Mouse (Mus musculus): ENCODE results near the gene Mcu. TPM values are rescaled to one million over a fixed set of nuclear protein-coding genes. Genes with fewer than 3 reads are reported as not detected.

The Mcu gene
- polyA plus RNA-seq, 2 experiments = 3.5 to 7.9 TPM

GRCm38 (mm10) chr10:59623496-59623895 is 7.0 kb upstream of the Mcu start:
- Histone ChIP-seq H3K4me2 (ENCODE audit: low read depth) (no peak overlapping the region), H3K27ac (no peak overlapping the region), H3K9me3 (ENCODE audit: control insufficient read depth, low read length) (no peaks in the 10 kb centered on the region), H3K4me3 (ENCODE audit: insufficient read depth in 1 of 2, low read depth in 2 of 2, low read length in 2 of 2) (no peak overlapping the region), H3K36me3 (replicated peaks; ENCODE audit: control insufficient read depth, insufficient read depth, low read depth) (no peaks in the 10 kb centered on the region), H3K27me3 (ENCODE audit: control insufficient read depth, insufficient read depth, low read length) (no peaks in the 10 kb centered on the region), H3K4me1 (replicated peaks; ENCODE audit: control insufficient read depth in 2 of 2, insufficient read depth in 2 of 2, low read length in 1 of 2) (0 out of 4 replicates have a peak, but pooled peaks cover 0 to 1% of the 10 kb centered on the region in 2 experiments), H3K9ac (replicated peaks) (no peak overlapping the region)
- WGBS (ENCODE audit: insufficient replicate concordance) = 41% methylated on average over 5 of the region's 5 CpGs
- TF ChIP-seq EP300 (IDR thresholded peaks at IDR 0.05; ENCODE audit: low read depth) (no peak), CTCF (IDR thresholded peaks at IDR 0.05; ENCODE audit: low read depth) (no peak)
- DNase-seq (ENCODE audit: low read depth in 3 of 3, low spot score in 3 of 3) (no peak), ATAC-seq (ENCODE audit: insufficient read depth) (no peak)

GRCm38 (mm10) chr10:59621355-59621754 is 4.9 kb upstream of the Mcu start:
- H3K4me1 ChIP-seq (replicated peaks; ENCODE audit: control insufficient read depth in 2 of 2, insufficient read depth in 2 of 2, low read length in 1 of 2) = peaks cover 0 to 6% of the 10 kb centered on the region in 2 experiments; a peak in 2 of 4 replicates
- no peaks in the 10 kb centered on the region for H3K27me3 ChIP-seq (ENCODE audit: control insufficient read depth, insufficient read depth, low read length)
- ATAC-seq (ENCODE audit: insufficient read depth) (no peak), DNase-seq (ENCODE audit: low read depth in 3 of 3, low spot score in 3 of 3) (no peak)
- no peak overlapping the region for H3K4me2 ChIP-seq (ENCODE audit: low read depth)
- no peak overlapping the region for H3K9ac ChIP-seq (replicated peaks)
- H3K36me3 ChIP-seq (replicated peaks; ENCODE audit: control insufficient read depth, insufficient read depth, low read depth) = no peaks in the 10 kb centered on the region
- H3K9me3 ChIP-seq (ENCODE audit: control insufficient read depth, low read length) = no peaks in the 10 kb centered on the region
- 21% methylated on average over 10 of the region's 10 CpGs for WGBS (ENCODE audit: insufficient replicate concordance)
- no peak for TF ChIP-seq EP300 (IDR thresholded peaks at IDR 0.05; ENCODE audit: low read depth)
- TF ChIP-seq CTCF (IDR thresholded peaks at IDR 0.05; ENCODE audit: low read depth) = no peak
- H3K4me3 ChIP-seq (ENCODE audit: insufficient read depth in 1 of 2, low read depth in 2 of 2, low read length in 2 of 2) = no peak overlapping the region
- H3K27ac ChIP-seq = no peak overlapping the region

GRCm38 (mm10) chr10:59617776-59618175 is 1.3 kb upstream of the Mcu start:
- H3K27ac ChIP-seq = no peak overlapping the region
- H3K36me3 ChIP-seq (replicated peaks; ENCODE audit: control insufficient read depth, insufficient read depth, low read depth) = no peaks in the 10 kb centered on the region
- no peaks in the 10 kb centered on the region for H3K9me3 ChIP-seq (ENCODE audit: control insufficient read depth, low read length)
- DNase-seq (ENCODE audit: low read depth in 3 of 3, low spot score in 3 of 3) (no peak), ATAC-seq (ENCODE audit: insufficient read depth) (no peak)
- no peak overlapping the region for H3K4me2 ChIP-seq (ENCODE audit: low read depth)
- no peak overlapping the region for H3K9ac ChIP-seq (replicated peaks)
- no peaks in the 10 kb centered on the region for H3K27me3 ChIP-seq (ENCODE audit: control insufficient read depth, insufficient read depth, low read length)
- peaks cover 0 to 12% of the 10 kb centered on the region in 2 experiments; a peak in 2 of 4 replicates for H3K4me1 ChIP-seq (replicated peaks; ENCODE audit: control insufficient read depth in 2 of 2, insufficient read depth in 2 of 2, low read length in 1 of 2)
- TF ChIP-seq CTCF (IDR thresholded peaks at IDR 0.05; ENCODE audit: low read depth) = no peak
- no peak overlapping the region for H3K4me3 ChIP-seq (ENCODE audit: insufficient read depth in 1 of 2, low read depth in 2 of 2, low read length in 2 of 2)
- WGBS (ENCODE audit: insufficient replicate concordance) = 70% methylated on average over 7 of the region's 7 CpGs

GRCm38 (mm10) chr10:59615981-59616520 is 441 bp downstream of the Mcu start, which contains the start of gene Gm10322:
Gene Gm10322 (plus strand): TSS chr10:59616063.
- peak within 1 kb of the TSS; percentile 91 for H3K4me2 ChIP-seq (ENCODE audit: low read depth)
- H3K9ac ChIP-seq (replicated peaks) = peak within 1 kb of the TSS; percentile 77
- ATAC-seq (ENCODE audit: insufficient read depth) (peak; percentile 81), DNase-seq (ENCODE audit: low read depth in 3 of 3, low spot score in 3 of 3) (peak; percentile 34 to 53 (median 40))
- H3K27me3 ChIP-seq (ENCODE audit: control insufficient read depth, insufficient read depth, low read length) = no peaks in the 10 kb centered on the region
- peak within 1 kb of the TSS; percentile 60 to 74 for H3K4me3 ChIP-seq (ENCODE audit: insufficient read depth in 1 of 2, low read depth in 2 of 2, low read length in 2 of 2)
- H3K27ac ChIP-seq = 0 out of 2 replicates have a peak within 1 kb of the TSS, but pooled peaks have one; percentile 13
- no peaks in the 10 kb centered on the region for H3K36me3 ChIP-seq (replicated peaks; ENCODE audit: control insufficient read depth, insufficient read depth, low read depth)
- no peak for TF ChIP-seq EP300 (IDR thresholded peaks at IDR 0.05; ENCODE audit: low read depth)
- no peak; the same call in 1 of the 2 replicates for TF ChIP-seq CTCF (IDR thresholded peaks at IDR 0.05; ENCODE audit: low read depth)
- 1% methylated on average over 31 of the region's 51 CpGs for WGBS (ENCODE audit: insufficient replicate concordance)
- peaks cover 0 to 12% of the 10 kb centered on the region in 2 experiments; a peak in 2 of 4 replicates for H3K4me1 ChIP-seq (replicated peaks; ENCODE audit: control insufficient read depth in 2 of 2, insufficient read depth in 2 of 2, low read length in 1 of 2)
- H3K9me3 ChIP-seq (ENCODE audit: control insufficient read depth, low read length) = no peaks in the 10 kb centered on the region

GRCm38 (mm10) chr10:59615411-59615810 is 1.1 kb downstream of the Mcu start:
- H3K9me3 ChIP-seq (ENCODE audit: control insufficient read depth, low read length) = no peaks in the 10 kb centered on the region
- TF ChIP-seq EP300 (IDR thresholded peaks at IDR 0.05; ENCODE audit: low read depth) = no peak
- TF ChIP-seq CTCF (IDR thresholded peaks at IDR 0.05; ENCODE audit: low read depth) = no peak
- no peaks in the 10 kb centered on the region for H3K27me3 ChIP-seq (ENCODE audit: control insufficient read depth, insufficient read depth, low read length)
- H3K36me3 ChIP-seq (replicated peaks; ENCODE audit: control insufficient read depth, insufficient read depth, low read depth) = no peaks in the 10 kb centered on the region
- H3K9ac ChIP-seq (replicated peaks) = peak overlapping the region; percentile 77
- 39% methylated on average over 5 of the region's 5 CpGs for WGBS (ENCODE audit: insufficient replicate concordance)
- H3K27ac ChIP-seq = no peak overlapping the region
- H3K4me1 ChIP-seq (replicated peaks; ENCODE audit: control insufficient read depth in 2 of 2, insufficient read depth in 2 of 2, low read length in 1 of 2) = peaks cover 0 to 12% of the 10 kb centered on the region in 2 experiments; a peak in 2 of 4 replicates
- peak overlapping the region; percentile 91 for H3K4me2 ChIP-seq (ENCODE audit: low read depth)
- DNase-seq (ENCODE audit: low read depth in 3 of 3, low spot score in 3 of 3) (no peak), ATAC-seq (ENCODE audit: insufficient read depth) (no peak)
- H3K4me3 ChIP-seq (ENCODE audit: insufficient read depth in 1 of 2, low read depth in 2 of 2, low read length in 2 of 2) = peak overlapping the region; percentile 60 to 74

All from liver, embryonic 14.5 days (tissue).